Mouse (Mus musculus) lung, postnatal 4 days (tissue): ENCODE results near the gene Prss12.
"Not testable (repeated sequence)": the region's sequence is repeated elsewhere in the genome, so short reads cannot be mapped to it uniquely, and the experiment has no call there.

Experiments used
- DNase-seq, 2 experiments: peaks; one replicate each; pipeline ENCODE4 v3.0.0; 2021

The Prss12 gene

DNA sequence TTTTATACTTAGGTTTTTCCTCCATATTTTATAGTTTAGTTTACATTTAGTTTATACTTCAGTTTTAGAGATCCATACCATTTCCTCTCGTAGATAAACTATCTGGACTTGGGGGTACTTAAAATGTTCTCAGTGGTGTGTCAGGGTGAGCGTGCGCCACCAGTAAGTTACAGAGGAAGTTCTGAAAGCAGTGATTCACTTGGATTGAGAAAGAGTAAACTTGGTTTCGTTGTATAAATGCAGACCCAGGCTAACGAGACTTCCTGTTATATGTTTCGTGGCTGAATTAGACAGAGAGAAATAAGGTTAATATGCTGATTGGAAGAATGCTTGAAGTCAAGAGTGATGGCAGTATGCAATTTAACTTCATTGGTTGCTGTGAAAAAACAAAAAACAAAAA lies 34.6 kb downstream of the Prss12 start:
- DNase-seq = no peak

GRCm38 (mm10) chr3:123491814-123492213 lies 45.1 kb downstream of the Prss12 start:
- no peak for DNase-seq

DNA sequence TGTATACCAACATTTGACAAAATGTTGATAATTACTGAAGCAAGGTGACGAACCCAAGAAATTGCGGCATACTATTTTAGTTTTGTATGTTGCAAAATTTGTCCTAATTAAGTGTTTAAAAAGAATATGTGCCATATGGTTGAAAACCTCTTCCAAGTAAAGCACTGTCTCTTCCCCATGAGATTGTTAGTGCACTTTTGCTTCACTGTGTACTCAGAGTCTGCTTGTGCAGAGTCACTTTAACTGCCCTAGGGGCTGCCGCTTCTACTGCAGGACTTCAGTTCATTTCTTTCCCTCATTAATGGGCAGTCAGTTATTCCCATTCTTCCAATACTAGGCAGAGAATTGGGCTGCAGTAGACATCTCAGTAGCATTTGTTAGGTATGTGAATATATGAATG lies 46.5 kb downstream of the Prss12 start:
- no peak for DNase-seq

DNA sequence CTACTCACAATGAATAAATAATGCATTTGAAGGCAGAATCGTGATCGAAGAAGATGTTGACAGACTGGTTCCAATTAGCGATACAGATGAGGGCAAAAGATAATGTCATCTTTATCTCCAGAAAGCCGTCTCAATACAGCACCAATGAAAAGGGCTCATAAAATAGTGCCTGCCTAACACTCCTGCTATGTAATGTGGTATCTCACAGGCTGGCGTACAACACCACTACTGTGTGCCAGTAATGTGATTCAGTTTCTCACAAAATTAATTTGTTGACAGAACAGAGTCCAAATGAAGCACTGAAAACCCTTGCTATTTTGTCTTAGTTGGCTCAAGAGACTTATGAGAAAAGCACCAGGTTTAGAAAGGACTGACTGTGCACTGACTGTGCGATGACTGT lies 48.4 kb downstream of the Prss12 start:
- DNase-seq = no peak

GRCm38 (mm10) chr3:123498787-123499186 lies 52.1 kb downstream of the Prss12 start:
- no peak for DNase-seq

DNA sequence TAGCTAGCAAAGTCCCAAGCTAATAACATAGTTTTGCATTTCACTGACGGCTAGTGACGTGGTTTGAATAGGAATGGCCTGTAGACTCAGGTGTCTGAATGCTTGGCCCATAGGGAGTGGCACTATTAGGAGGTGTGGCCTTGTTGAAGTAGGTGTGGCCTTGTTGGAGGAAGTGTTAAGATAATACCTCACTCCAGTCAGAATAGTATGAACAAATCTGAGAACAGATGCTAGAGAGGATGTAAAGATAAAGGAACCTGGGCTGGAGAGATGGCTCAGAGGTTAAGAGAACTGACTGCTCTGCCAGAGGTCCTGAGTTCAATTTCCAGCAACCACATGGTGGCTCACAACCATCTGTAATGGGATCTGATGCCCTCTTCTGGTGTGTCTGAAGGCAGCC lies 55.1 kb downstream of the Prss12 start:
- DNase-seq = not testable (repeated sequence)

- no peak for DNase-seq
Observed at GRCm38 (mm10) chr3:123503943-123504342, 57.2 kb downstream of the Prss12 start.

- DNase-seq = no peak
Observed at GRCm38 (mm10) chr3:123504783-123505182, 58.1 kb downstream of the Prss12 start.

DNA sequence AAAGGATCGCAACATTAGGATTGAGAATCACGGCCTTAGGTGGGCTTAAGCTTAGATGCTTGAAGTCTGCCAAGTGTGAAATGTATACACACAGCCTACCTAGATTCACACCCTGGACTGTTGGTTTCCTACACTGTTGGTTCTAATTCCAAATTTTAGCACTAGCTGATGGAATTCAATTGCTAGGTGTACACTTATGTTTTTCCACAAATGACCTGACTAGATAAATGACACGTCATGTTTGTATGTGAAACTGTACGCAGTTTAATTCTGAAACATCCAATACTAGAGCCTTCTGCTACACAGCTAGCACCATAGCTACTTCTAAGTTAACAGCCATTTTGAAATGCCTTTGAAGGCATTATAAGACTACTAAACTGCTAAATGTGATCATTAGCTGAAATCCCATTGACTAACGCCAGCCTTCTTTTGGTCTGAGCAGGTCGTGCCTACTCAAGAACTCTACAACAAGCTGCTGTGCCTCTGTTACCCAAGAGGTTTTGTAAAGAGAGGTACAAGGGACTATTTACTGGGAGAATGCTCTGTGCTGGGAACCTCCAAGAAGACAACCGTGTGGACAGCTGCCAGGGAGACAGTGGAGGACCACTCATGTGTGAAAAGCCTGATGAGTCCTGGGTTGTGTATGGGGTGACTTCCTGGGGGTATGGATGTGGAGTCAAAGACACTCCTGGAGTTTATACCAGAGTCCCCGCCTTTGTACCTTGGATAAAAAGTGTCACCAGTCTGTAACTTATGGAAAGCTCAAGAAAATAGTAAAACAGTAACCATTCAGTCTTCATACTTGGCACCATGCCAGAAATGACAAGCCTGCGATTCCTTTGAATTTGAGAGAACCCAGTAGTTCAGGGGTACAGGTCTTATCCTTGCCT lies 59.3 kb downstream of the Prss12 start:
- DNase-seq = no peak

DNA sequence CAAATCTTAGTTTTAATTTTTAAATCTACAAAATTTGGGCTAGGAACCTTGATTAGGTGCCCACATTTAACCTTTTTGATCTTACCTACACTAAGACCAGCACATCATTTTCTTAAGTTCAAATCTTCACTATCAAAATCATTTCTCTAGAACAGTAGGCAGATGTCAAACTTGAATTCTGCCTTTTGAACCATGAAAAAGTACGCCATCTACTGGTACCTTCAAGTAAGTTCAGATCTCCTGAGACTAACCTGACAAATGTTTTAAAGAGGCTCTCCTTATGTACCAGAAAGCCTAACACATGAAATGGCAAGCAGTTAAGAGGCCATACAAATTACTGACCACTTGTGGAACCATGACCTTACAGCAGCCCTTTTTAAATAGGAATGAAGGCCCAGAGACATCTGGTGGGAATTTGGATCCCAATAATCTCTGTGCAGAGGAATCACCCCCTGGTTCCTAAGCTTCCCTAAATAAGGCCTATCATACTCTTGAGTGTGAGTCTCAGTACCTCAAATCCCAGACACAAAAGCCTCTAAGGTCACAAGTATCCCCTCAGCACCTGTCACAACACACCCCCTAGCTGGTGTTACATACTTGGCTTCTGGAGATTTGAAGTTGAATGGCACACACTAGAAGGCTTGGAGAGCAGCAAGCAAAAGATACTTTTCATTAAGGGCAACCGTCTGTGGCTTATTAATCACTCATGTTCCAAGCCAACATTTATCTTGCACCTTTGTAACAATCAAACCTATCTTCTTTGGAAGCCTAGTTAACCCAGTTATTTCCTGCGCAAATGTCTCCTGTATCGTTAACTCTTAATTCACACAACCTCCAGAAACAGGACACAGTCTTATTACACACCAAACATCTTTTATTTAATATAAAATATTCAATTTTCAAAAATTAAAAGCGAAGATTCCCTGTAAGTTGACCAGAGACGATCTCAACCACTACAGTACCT lies 60.3 kb downstream of the Prss12 start:
- DNase-seq = no peak

GRCm38 (mm10) chr3:123507663-123508055 lies 60.9 kb downstream of the Prss12 start:
- DNase-seq = no peak

DNA sequence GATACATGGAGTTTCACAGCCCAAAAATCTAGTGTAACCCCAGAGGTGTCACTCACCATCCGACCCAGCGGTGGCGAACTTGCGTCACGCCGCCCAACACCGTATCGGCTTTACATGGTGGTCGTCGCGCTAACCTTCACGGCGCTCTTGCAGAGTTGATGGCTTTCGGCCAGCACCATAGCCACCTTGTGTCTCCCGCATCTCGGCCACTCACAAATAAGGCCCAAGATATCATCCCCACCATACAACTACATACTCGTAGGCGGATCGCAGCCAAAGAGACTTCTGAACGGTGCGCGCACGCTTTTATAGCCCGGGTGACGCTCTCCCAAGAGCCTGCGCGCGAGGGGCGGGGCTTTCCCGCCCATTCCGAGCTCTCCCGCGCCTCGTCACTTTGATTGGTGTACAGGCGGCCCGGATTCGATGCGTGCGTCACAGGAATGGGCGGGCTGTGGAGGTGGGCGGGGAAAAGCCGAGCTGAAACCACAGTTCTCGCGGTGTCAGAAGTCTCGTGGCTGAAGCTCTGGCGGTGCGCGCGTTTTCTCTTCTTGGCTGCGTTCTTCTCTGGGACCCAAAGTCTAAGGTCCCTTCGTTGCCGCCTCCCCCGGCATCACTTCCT lies 61.5 kb downstream of the Prss12 start:
- DNase-seq = peak; percentile 100

- no peak for DNase-seq
Observed at GRCm38 (mm10) chr3:123508675-123509376, 62.1 kb downstream of the Prss12 start.

GRCm38 (mm10) chr3:123511818-123512217 lies 65.1 kb downstream of the Prss12 start:
- DNase-seq = no peak

DNA sequence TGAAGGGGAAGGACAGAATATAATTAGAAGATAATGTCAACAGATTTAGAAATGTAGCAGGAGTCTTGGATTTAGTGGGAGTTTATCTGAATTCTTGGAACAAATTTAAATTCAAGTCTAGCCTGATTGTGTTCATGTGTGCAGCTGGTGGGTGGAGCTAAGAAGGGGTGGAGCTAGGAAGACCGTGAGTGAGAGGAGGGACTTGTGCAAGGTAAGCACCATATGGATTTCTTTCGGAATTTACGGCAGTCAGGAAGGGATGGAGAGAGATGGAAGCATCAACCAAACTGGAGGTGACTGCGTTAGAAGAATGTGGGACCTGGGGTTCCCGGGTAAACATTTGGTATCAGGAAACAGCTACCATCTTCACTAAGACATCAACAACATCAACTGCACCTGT lies 68.2 kb downstream of the Prss12 start:
- no peak for DNase-seq

DNA sequence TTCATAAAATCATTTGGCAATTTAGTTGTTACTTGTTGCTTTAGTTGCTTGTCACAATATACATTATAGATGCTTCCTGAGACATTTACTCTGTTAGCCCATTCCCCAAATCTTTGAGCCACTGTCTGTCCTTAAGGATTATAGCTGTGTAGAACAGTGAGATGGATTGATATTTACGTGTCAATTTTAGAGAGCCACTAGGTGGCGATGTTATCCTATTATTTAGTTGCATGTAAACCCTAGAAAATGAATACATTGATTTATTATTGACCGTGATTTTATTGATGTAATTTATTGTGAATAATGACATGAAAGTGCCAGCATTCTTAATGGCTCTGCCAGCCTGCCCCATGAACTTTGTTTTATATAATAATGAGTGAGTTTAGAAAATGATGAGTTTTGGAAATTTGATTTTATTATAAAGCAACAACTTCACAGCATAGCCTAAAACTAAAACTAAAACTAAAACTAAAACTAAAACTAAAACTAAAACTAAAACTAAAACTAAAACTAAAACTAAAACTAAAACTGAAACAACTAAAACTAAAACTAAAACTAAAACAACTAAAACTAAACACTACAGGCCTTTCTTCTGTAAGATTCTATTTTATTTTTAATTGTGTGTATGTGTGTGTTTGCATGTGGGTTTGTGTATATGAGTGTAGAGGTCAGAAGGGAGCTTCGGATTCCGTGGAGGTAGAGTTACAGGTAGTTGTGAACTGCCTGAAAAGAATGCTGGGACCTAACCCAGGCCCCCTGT lies 69.1 kb downstream of the Prss12 start:
- DNase-seq = peak in 1 of 2 experiments; percentile 36

DNA sequence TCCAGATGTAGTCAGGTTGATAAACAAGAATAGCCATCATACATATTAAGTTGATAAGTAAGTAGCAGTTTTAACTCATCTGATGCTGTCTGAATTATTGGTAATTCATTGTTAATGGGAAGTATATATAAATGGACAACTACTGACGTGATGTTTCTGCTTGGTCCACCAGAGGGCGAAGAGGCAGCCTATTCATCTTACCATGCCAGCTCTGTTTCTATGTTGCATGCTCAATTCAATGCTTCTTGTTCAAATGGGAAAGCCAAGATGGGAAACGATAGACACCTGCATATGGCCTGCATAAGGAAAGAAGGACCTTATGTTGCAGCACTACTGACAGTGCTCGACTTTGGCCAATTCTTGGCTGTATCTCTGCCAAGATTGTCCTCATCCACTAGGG lies 70.1 kb downstream of the Prss12 start:
- peak in 1 of 2 experiments; percentile 19 for DNase-seq

DNA sequence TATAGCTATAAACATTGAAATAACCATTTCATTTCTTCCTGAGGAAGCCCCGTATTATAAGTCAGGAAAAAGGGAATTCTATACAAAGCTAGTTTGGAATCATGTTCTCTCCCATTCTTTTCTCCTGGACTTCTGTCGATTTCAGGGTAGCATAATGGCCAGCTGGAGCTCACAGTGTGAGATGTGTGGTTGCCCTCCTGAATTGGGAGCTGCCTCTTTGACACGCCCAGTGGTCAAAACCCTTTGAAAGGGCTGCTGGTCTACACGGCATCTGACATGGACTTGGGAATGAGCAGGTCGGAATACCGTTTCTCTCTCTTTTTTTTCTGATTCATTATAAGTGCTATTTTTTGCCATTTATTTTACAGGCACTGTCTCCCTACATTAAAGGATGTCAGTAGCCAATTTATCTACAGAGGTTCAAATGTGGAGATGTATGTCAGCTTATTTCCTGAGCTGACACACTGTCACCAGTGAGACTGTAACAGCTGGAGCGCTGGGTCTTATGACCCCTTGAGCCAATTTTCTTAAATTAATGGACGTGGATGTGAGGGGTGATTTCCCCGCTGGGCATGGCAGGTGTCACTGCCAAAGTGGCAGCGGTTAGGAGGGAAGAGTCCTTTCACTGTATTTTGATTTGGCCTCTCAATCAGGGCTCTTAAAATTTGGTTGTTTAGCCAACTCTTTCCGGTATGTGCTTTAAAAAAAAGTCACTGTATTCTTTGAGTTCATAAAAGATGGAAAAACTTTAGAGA lies 79.8 kb downstream of the Prss12 start:
- no peak for DNase-seq

- DNase-seq = no peak
Observed at GRCm38 (mm10) chr3:123527806-123528507, 81.2 kb downstream of the Prss12 start.

DNA sequence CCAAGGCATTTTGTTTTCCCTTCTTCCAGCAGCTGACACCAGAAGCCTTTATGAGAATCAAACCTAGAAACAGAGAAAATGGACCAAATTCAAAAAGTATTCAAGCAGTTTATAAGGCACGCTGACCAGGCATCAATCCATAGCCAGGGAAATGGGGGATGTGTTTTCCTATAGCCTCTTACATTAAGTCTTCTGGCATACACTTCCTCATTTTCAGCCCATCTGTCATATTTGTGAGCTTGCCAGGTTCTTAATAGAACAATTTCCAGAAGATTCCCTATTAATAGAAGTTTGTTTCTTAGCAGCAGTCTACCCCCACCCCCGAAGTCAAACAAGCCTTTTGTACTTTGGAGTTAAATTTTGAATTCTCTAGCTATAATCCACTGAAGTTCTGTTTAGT lies 84.4 kb downstream of the Prss12 start:
- DNase-seq = no peak
